Mouse (Mus musculus) CD8-positive naive resting alpha-beta T cell, adult 2 months (primary cell): Measurements from ENCODE around the gene Prkcz.
"Not testable (repeated sequence)": the region's sequence is repeated elsewhere in the genome, so short reads cannot be mapped to it uniquely, and the experiment has no call there.

ENCODE experiments used
- DNase-seq, 2 experiments: peaks; one replicate each; pipeline ENCODE4 v3.0.0; 2022; ENCODE audit warnings: low read depth in 2 of 2, low spot score in 2 of 2

Prkcz gene

DNA sequence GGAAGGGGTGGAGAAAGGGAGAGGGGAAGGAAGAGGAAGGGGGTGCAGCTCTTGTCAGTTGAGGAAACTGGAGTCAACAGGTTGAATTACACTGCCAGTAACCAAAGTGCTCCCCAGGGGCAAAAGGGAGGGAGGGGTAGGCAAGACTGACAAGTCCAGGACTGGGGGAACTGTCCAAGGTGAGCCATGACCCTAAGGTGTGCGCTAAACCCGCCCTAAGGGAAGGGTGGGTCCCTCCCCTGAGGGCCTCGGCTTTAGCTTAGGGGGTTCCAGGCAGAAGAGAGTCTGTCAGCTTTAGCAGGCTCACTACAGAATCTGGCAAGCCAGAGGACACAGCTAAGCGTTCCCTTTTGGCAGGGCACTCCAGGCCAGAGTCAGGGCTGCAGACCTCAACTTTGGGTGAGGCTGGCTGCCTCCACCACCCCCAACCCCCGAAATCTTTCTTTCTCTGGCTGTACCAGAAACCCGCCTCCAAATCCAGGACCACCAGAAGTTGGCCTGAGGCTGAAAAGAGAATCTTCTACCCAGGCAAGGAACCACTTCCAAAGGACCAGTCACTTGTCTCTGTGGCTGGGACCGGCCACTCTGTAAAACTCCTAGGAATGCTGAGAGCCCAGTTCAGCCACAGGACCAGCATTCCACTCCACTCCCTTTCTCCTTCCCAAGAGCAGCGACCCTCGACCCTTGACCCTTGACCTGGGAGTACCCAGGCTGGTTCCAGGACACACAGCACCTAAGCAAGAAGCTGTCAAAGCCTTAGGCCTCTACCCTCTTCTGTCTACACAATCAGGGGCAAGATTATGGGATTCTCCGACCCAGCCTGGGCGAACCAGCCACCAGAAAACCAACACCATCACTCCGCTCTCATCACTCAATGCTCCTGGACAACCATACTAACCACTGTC lies 1.3 kb downstream of the Prkcz start:
- DNase-seq = no peak

DNA sequence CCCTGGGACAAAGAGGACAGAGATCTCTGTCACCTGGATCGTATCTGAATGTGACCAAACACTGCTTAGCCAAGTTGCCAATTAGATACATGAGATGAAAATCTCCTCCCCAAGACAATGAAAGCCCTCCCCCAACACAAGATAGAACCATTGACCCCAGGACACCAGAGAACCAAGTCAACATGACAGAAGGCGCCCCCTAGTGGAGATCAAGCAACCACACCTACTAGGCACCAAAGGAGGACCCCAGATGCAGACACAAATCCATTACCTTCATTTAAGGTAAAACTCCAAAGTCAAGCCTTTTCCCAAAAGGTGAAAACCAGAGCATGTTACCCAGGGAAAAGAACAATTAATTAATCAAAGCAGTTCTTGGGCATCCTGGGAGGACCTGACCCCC lies 3.6 kb downstream of the Prkcz start:
- peak in 1 of 2 experiments; percentile 32 for DNase-seq

DNA sequence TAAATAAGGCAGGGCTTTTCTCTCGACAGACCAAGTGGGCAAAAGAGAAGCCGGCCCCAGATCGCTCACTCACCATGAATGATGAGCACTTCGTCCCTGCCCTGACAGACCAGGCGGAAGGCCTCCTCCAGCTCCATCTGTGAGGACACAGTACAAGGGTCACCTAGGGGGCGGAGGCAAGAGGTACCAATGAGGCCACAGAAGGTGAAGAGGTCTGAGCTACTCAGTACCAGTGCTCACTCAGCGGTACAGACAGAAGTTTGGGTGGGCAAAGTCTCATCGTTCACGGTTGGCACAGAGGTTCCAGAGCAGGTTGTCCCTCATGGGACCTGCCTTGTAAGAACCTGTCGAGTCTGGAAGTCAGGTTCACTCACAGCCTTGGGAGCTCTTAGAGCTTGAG lies 4.8 kb downstream of the Prkcz start:
- DNase-seq = no peak

DNA sequence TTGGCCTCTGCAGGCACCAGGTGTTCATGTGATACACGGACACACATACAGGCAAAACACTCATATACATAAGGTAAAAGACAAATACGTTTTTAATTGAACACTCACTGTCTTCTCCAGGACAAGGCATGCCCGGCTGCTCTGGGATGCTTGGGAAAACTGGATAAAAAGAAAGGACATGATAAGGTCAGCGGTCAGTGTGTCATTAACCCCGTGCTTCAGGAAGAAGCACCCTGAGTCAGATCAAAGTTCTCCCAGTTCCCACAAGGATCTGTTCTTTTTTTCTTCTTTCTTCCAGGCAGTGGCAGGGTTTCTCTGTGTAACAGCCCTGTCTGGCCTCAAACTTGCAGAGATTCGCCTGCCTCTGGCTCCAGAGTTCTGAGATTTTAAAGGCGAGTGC lies 6.6 kb downstream of the Prkcz start:
- no peak for DNase-seq

DNA sequence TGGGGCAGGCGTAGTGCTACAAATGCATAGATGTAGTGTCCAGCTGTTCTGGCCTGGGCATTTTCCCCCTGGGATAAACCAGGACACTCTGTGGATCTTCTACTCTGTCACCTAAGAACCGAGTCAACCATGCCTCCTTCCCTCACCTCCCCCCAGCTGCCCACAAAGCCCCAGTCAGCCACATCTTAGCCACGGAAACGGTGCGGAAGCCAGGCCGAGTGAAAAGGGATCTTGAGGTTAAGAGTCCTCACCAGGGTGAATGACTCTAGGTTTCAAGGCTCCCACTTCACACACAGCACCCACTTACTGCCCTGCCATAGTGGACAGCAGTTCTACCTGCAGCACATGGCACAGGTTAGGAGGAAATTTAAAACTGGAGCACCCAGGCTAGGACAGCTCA lies 7.1 kb downstream of the Prkcz start:
- peak in 1 of 2 experiments; percentile 20 for DNase-seq

DNA sequence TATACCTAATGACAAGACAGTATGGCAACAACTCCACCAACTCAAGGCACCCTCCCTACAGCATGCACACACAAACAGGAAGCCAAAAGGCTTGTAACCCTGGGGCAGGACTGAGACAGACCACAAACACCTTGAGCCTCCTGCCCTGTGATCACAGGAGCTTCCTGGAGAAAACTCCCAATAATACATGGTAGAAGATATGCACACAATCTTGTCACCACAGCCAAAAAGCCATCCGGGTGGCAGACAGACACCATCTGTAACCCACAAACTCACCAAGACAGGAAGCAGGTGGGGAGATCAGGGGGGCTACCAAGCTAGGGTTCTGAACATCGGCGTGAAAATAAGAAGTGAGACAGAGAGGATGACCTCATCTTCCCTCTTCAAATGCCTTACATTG lies 8.6 kb downstream of the Prkcz start:
- DNase-seq = peak; percentile 37 to 53

DNA sequence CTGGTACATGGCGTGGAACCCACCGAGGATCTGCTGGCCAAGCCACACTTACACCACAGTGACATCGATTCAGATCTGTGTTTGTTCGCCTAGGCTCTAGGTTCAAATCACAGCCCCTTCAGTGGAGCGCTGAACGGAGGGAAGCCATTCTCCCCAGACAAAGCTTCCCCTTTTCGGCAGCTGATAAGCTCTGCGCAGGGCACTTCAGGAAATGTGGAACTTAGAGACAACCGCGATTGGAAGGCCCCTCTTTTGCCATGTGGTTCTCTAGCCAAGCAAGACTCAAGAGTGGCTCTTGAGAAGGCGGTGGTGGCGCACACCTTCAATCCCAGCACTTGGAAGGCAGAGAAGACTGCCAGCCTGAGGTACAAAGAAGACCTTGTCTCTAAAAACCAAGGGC lies 14.8 kb downstream of the Prkcz start:
- no peak for DNase-seq

DNA sequence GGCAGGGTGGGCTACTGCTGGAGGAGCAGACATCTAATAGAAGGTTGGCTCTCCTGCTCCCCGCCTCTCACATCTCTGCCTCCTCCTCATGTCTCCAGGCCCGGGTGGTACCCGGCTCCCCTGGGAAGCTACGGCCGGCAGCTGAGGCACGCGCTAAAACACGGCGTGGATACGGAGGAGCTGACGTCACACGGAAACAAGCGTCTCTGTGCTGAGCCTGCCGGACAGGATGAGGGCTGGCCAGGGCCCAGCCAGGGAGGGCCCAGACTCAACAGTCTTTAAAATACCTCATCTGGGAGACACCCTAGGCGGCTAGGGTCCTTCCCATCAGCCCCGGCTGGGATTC lies 15.6 kb downstream of the Prkcz start:
- DNase-seq = peak in 1 of 2 experiments; percentile 9

DNA sequence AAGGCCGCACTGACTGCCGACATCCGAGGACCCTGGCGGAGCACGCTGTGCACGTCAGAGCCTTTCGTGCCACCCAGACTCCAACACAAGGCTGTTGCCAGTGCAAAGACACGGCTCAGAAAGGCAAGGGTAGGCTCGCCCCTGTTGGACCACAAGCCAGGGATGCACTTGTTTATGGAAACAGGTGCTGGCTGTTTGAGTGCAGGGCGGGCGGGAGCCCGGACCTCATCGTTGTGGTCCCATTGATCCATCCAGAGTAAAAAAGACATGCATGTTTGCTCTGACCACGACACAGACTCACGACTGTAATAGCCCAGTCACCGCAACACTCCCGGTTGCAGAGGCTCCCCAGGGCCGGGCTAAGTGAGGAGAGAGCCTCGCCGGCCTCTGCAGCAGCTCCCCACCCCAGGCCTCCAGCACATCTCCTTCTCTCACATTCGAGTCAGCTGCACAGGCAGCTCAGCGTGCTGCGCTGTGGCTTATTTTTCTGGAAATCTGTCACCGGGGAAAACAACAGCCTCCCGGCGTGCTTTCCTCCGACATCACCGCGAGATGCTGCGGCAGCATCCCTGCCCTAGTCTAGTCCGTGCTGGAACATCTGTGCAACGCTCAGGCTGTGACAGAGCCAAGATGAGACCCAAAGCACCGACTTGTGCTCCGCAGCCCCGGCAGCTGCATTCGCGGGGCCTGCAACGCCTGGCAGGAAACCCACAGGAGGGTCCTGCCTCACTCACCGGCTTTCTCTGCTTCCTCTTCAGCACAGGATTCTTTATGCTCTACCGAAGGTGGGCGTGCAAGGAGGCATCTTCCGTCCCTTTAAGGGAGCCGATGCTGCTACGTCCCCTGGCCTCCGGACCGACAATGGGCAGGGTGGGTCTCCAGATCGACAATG lies 16.2 kb downstream of the Prkcz start:
- DNase-seq = peak in 1 of 2 experiments; percentile 30

DNA sequence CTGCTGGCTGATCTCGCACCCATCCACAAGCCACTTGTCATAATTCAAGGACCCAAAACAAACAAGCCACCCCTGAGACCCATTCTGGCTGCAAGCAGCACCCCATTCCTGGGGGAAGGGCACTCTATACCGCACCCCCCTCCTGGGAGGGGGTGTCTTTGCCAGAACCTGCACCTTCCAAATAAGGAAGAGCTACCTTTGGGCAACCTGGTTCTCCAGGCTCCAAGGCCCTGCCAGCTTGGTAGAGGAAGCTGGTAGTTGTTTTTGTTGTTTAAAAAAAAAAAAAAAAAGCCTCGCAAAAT lies 16.9 kb downstream of the Prkcz start:
- DNase-seq = no peak

DNA sequence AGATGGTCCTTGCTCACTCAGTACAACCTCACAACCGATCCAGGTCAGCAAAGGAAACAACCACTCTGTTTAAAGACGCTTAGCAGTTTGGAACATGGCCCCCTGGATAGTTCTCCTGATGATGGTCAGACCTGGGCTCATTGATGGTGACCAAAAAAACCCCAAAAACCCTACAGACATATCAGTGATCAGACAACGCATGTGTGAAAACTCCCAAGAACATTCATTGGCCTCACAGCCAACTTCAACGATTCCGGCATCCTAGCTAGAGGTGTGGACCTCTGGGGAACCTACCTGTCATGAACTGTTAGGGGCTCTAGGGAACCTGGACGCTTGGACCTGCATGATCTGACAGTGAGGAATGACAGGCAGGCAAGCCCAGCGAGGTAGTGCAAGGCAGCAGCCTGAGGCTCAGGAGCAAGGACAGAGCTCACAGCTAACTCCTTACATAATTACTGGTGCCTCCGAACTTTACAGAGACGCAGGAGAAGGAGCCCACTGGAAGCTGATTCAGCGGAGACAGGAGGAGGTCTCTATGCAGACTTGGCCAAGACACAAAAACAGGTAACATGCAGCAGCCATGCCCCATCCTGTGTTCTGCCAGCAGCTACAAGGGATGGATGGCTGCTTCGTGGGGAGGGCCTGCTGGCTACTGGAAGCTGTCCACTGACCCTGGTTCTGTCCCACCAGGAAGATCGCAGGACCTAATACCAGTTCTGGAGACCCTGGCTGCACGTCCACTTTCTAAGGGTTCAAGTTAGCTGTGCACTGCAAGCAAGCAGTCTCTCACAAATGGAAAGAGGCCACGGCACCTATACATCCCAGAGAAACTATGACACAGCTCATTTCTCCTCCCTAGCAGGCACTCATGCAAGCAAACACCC lies 17.5 kb downstream of the Prkcz start:
- no peak for DNase-seq

DNA sequence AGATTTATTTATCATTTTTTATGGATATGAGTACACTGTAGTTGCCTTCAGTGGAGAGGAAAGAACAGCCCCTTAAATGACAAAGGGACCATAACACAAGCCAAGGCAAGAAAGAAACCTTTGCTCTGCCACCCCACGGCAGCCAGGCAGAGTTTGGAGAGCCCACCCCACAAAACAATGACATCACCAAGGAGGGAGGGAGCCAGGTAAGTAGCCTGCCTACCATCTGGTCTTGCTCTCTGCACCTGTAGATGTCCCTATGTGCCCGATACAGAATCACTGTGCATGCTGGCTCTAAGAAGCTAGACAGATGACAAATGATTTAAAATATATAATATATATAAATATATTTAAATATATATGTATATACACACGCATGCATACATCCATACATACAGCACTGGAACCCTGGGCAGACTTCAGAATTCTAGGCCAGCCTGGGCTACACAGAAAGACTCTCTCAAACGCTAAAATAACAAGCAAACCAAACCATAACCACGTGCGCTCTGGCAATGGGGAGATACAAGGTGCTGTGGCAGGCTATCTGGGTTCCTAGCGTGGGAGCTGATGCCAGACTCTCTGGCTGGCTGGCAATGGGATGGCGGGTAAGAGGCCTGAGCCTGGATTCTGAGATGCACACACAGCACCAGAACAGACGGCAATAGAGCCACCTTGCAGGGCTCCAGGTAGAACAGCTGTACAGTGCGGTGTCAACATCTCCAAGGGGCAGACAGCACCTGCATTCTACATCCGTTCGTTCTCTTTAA lies 24.7 kb downstream of the Prkcz start:
- DNase-seq = no peak

DNA sequence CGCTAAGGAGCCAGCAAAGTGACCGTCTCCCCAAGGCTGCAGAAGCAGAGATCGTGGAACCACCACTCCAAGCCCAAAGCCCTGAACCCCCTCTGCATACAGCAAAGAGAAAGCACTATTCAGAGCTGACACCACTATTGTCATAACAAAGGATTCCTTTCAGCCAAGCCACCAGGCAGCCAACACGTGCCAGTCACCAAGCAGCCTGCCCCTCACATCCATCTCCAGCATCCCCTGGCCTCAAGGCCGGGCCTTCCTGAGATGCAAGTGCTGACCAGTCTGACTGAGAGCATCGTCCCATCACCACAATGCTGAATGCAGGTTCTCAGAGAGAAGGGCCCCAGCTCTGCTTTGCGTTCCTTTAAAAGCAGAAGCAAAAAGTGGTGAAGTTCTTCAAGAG lies 28.9 kb downstream of the Prkcz start:
- DNase-seq = no peak

DNA sequence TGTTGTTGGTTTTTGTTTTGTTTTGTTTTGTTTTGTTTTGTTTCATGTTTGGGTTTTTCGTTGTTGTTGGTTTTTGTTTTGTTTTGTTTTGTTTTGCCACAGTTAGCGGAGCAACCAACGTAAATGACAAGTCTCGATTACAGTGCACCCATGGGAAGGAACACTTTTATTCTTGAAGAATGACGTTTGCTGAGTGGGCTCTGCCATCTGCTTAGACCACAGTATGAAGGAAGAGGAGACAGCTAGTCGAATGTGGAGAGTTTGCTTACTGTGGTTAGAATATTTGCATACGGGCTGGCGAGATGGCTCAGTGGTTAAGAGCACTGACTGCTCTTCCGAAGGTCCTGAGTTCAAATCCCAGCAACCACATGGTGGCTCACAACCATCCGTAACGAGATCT lies 32.8 kb downstream of the Prkcz start:
- DNase-seq = not testable (repeated sequence)

DNA sequence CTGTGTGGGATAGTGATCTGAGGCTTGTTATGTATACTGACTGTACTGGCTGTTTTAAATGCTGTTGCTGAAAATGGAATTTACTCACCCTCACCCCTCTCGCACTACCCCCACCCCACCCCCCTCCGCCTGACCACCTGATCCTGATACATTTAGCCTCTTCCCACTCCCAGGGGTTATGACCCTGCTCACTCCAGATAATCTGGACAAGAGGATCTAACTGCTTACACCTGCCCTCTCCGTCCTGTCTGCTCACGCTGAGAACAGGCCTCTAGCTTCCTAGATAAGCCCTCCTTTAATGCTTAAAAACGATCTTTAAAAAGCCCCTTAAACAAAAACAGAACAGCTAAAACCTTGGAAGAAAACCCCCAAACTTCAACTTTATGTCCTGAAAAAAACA lies 35.4 kb downstream of the Prkcz start:
- DNase-seq = no peak

DNA sequence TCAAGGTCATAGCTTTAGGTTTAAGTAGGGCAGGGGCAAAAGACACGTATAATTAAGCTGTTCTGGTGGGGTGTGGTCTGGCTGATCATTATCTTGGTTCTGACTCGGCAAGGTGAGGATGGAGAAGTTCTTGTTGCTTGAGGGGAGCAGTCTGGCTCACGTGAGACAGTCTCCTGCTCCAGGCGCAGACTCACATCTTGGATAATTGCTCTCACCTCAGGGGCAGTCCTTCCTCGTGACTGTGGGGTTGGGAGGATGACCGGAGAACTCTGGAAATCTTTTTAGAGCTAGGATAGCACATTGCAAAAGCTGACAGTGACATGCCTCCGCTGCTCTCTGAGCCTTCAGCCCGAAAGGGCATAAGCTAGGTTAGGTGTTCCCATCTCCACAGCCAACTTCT lies 36.6 kb downstream of the Prkcz start:
- no peak for DNase-seq

DNA sequence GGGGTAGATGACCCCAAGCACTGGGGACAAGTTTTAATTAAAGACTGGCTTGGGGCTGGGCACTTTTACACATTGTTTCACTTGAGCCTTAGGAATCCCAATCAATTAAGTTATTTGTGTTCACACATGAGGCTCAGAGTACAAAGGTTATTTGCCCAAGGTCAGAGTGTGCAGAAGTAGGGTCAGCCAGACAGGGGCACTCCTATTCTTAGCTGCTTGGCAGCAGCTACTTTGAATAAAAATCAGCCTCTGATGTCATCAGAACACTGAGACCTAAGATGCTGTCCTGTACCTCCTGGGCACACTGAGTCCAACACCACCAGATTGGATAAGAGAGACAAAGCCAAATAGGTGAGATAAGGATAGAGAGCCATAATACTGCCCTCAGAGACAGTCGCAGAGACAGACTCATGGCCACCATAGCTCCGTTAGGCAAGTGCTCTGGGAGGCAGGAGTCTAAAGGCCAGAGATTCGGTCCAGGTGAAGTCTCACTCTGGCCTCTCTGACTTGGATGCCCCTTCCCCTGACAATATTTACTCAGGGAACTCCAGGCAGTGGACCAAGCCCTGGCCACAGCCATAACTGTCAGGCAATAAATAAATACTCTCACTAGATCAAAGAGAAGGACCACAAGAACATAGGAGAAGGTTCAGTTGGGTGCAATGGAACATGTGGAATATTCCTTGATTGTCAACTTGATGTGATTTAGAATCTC lies 37.9 kb downstream of the Prkcz start:
- no peak for DNase-seq

DNA sequence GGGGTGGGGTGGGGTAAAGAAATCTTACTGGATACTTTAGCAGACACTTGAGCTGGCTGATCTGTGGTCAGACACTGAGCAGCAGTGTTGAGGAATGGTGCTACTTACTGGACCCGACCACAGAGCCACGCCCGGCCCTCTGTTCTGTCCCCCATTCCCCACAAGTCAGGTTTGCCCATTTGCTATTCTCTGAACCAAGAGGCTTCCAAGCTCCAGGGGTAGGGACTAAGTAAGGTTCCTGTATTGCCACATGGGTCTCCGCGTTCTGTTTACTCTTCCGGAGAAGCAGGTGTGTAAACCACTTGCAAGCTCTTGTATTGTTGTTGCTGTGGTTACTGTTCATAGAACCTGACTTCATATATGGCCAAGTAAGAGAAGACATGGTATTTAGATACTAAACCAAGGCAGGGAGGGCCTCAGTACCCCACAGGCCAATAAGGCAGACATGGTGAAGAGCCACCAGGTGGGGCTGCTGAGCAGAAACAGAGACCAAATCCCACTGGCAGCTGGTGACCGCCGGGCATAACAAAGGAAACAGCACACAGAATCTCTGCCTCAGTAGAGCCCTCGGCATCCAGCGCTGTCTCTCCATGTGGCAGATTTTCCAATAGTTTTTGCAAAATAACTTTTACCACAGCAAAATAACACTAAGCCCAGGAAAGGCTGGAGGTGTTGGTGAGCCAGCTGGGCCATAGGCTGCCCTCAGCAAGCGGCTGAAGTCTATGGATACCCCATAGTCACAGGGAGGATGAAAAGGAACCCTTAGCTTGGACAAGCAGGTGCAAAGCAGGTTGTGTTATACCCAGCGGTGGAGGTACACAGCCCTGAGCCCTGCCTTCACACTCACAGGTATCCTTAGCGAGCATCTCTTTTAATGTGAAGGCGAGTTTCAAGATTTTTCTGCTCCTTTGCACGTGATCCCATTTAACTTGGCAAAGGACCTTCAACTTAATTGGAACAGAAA lies 40.6 kb downstream of the Prkcz start:
- DNase-seq = peak; percentile 26 to 38

DNA sequence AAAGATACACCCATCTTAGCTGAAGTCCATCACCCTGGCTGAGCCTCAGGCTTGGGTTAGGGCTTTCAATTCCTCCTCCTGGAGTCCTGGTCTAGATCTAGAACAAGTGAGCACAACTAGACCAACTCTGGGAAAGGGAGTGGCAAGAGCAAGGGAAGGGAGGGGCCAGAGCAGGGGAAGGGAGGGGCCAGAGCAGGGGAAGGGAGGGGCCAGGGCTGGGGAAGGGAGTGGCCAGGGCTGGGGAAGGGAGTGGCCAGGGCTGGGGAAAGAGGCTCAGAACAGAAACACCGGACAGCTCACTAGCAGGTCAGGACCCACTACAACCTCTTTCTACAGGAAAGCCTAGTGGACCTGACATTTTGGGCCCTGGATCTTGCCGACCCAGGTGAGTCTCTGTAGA lies 42.9 kb downstream of the Prkcz start:
- DNase-seq = no peak
